Mouse (Mus musculus) yolk sac, embryonic 10.5 days (tissue): ENCODE data around the gene Sdc3.

ENCODE experiments used
- DNase-seq: peaks from one replicate; pipeline ENCODE4 v3.0.0-alpha.2; 2017; ENCODE audit warnings: low spot score

Gene Sdc3

GRCm38 (mm10) chr4:130793180-130793501 is 804 bp downstream of the Sdc3 start:
- no peak for DNase-seq

GRCm38 (mm10) chr4:130794771-130795170 is 2.4 kb downstream of the Sdc3 start:
- no peak for DNase-seq

DNA sequence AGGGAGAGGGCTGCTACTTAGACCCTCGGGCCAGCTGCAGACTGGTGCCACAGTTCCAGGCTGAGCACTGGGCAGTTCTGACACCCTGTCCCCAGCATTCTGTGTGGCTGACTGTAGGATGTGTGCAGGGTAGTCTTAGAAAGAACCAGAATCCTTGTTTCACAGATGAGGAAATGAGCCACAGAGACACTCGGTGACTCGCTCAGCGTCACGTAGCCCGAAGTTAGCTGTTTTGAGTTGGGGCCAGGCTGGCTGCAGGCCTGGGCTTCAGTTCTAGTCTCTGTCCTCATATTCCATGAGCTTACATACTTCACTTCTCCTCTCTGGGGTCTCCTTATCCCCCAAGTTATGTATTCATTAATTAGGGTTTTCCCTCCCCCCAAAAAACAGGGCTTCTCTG is 3.6 kb downstream of the Sdc3 start:
- no peak for DNase-seq

GRCm38 (mm10) chr4:130797201-130798051 is 5.1 kb downstream of the Sdc3 start:
- DNase-seq = peak; percentile 41

GRCm38 (mm10) chr4:130798416-130798815 is 6.1 kb downstream of the Sdc3 start:
- DNase-seq = no peak

DNA sequence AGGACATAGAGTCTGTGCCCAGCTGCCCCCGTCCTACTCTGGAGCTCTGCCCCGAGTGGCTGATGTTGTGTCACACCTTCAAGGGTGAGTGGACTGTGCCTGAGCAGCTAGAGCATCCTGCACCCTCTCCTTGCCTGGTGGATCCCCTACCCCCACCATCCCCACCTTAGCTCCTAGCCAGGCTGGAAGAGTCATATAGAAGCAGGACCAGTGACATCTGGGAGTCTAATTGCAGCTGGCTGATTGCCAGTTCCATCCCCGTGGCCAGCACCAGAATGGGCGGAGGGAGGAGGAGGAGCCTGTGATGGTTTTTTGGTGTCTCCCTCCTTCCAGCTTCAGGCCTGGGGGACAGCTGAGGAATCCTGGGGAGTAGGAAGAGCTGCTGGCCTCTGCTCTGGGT is 6.8 kb downstream of the Sdc3 start:
- no peak for DNase-seq

DNA sequence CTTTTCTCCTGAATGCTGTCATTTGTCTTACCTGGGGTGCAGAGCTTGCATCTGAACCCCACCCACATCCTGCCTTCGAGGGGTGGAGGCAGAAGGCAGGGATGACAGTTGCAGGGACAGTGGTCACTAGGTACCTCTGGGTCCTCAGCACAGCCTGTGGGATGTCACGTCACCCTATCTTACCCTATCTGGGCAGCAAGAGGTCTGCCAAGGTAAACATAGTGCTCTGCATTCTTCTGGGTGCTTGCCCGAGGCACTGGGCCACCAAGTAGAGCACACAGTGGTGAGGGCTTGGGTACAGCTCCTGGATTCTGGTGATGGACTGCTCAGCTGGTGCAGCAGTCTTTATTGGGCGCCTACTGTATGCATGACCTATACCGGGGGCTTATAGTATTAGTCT is 7.2 kb downstream of the Sdc3 start:
- no peak for DNase-seq

GRCm38 (mm10) chr4:130800147-130800546 is 7.8 kb downstream of the Sdc3 start:
- no peak for DNase-seq

DNA sequence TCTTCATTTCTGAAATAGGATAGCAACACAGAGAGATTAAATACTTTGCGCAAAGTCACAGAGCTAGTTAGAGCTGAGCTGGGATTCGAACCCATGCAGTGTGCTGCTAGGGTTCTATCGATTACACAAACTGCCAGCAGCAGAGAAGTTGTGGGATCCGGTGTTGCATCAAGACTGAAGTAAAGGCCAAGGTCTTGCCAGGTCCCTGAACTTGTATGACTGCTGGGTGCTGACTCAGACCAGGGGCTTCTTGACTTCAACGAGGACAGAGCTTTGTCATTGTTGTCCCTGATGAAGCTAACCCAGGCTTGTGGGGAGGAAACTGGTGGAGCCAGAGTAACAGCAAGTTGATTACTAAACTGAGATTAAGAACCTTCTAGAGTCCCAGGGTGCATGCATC is 8.9 kb downstream of the Sdc3 start:
- no peak for DNase-seq

GRCm38 (mm10) chr4:130801624-130802329 is 9.4 kb downstream of the Sdc3 start:
- DNase-seq = no peak

DNA sequence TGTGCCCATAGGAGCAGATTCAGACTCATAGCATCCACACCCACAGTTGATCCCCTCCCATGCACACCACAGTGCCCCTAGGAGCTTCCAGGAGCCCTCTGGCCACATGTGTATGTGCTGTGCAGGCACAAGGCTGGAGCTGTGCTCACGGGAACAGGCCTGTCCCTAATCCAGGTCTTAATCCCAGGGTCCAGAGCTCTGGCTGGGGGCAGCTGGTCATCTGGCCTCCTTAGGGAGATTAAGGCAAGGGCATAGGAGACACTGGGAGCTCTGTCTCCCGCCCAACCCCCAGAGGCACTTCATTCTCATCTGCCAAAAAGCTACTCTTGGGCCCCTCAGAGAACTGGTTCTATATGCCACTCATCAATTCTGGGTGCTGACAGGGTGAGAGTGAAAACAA is 11.3 kb downstream of the Sdc3 start:
- DNase-seq = no peak

GRCm38 (mm10) chr4:130804292-130804691 is 12.0 kb downstream of the Sdc3 start:
- DNase-seq = no peak

DNA sequence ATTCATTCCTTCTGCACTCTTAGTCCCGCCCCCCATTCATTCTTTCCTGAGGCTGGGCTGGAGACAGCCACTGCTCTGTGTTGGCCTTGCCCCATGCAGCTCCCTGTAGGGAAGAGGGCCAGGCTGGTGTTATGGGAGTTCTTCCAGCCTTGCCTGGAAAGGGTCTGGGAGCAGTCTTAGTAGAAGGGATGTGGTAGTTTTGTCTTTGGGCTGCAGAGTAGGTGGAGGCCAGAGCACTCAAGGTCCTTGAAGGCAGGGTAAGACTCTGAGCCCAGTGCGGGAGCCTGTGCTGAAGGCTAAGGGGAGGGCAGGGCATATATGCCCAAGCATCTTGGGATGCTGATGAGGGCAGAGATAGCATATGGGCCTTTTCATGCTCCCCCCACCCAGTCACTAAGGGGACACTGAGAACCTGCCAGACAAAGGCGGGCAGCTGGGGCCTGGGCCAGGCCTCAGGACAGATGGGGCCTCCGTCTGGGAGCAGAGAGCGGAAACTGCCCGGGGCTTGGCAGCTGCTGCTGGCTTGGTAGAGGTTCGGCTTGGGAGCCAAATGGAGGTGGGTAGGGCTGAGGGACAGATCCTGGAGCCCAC is 12.5 kb downstream of the Sdc3 start:
- DNase-seq = no peak

DNA sequence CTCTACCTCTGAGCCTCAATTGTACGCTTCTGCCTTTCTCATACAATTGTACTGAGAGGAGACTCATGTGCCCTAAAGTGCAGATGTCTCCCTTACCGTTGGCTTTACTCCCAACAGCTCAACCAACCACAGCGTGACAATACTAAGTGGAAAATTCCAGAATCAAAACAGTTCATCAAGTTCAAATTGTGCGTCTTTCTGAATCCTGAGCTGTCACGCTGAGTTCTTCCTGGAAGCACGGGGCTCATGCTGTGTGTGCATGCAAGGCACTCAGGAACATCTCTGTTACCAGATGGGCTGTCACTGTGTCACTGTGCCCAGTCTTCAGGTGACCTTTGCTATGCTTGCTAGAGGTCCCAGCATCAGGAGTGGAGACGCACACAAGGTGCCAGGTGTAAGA is 13.4 kb downstream of the Sdc3 start:
- DNase-seq = no peak

- no peak for DNase-seq
Measured at GRCm38 (mm10) chr4:130806746-130807145, 14.4 kb downstream of the Sdc3 start.

- DNase-seq = no peak
Measured at GRCm38 (mm10) chr4:130809784-130810183, 17.4 kb downstream of the Sdc3 start.

- no peak for DNase-seq
Measured at GRCm38 (mm10) chr4:130810845-130811244, 18.5 kb downstream of the Sdc3 start.

GRCm38 (mm10) chr4:130811385-130811784 is 19.0 kb downstream of the Sdc3 start:
- DNase-seq = no peak

- no peak for DNase-seq
Measured at GRCm38 (mm10) chr4:130813958-130814357, 21.6 kb downstream of the Sdc3 start.

DNA sequence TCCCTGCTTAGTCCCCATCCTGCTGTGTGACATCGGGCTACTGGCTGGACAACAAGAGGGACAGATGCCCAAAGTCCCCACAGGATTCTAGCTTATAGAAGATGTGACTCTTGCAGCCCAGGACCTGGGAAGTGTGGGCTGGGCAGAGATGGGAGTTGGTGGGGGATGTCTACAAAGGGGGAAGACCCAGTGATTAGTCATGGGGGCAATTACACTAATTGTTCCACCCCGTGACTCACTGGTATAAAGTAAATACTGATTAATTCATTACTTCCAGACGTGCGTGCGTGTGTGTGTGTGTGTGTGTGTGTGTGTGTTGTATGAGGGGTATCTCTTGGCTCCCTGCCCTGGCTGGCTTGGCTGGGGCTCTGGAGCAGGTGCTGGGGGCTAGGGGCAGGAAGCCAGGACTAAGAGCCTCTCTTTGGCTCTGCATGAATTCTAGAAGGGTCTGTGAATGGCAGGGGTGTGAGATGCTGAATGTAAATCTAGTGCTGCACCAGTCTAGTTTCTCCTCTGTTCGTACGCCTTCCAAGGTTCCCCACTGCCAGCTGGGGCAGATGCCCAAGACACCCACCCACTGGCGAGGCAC is 22.5 kb downstream of the Sdc3 start:
- DNase-seq = no peak

DNA sequence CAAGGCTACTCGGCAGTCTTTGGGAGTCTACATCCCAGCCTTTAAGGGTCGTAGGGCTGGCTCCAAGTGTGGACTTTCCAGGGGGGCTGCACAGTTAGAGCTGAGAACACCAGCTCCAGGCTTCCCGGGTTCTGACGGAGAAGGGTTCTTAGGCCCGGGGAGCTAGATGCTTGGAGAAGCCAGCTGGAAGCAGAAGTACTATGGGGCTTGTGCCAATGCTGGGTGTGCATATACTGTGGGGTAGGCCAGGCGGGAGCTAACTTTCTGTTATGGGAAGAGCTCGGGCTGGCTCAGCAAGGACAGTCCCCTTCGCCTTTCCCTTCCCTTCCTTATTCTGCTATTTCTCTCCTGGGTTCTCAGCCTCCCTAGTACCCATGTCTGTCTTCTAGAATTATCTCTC is 23.5 kb downstream of the Sdc3 start:
- no peak for DNase-seq

- no peak for DNase-seq
Measured at GRCm38 (mm10) chr4:130819806-130820205, 27.5 kb downstream of the Sdc3 start.
